Mouse (Mus musculus): ENCODE measurements around the gene Opn5. TPM values are rescaled to one million over a fixed set of nuclear protein-coding genes. Genes with fewer than 3 reads are reported as not detected.

The Opn5 gene
- polyA plus RNA-seq, 1 experiment from 2014 or later = not detected

DNA sequence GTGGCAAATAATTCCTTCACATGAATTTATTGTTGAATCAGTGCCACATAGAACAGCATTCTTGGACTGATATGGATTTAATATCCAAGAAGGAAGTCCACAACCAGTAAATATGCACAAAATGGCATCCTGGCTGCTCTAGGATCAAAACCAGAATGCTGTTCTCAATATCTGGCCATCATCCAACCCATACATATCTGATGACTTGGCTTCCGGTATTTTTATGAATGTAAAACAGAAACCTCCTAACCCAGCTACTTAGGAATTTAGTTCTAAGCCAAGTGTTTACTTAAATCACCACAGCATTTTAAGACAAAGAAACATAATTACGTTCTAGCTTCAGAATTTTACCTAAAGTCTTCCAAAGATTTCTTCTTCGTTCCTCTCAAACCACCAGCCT lies 31.0 kb downstream of the Opn5 start:
- H3K4me1 ChIP-seq (replicated peaks) = no peaks in the 10 kb centered on the region; the same call in 1 of the 2 replicates
- H3K4me3 ChIP-seq (replicated peaks) = no peak overlapping the region
- H3K9ac ChIP-seq = no peak overlapping the region
- H3K9me3 ChIP-seq = no peaks in the 10 kb centered on the region
- no peaks in the 10 kb centered on the region for H3K36me3 ChIP-seq
- no peaks in the 10 kb centered on the region for H3K27me3 ChIP-seq (replicated peaks)
- 66% methylated on average over 3 of the region's 3 CpGs for WGBS
- no peak overlapping the region for H3K27ac ChIP-seq
- no peak overlapping the region for H3K4me2 ChIP-seq (replicated peaks)
- ATAC-seq = no peak

- Histone ChIP-seq H3K4me1 (replicated peaks) (no peaks in the 10 kb centered on the region; the same call in 1 of the 2 replicates), H3K4me3 (replicated peaks) (no peak overlapping the region), H3K36me3 (no peaks in the 10 kb centered on the region), H3K27me3 (replicated peaks) (no peaks in the 10 kb centered on the region), H3K9me3 (no peaks in the 10 kb centered on the region), H3K9ac (no peak overlapping the region), H3K4me2 (replicated peaks) (no peak overlapping the region), H3K27ac (no peak overlapping the region)
- WGBS = 27% methylated on average over 6 of the region's 6 CpGs
- no peak for ATAC-seq
Measured at GRCm38 (mm10) chr17:42576671-42577168, 34.5 kb downstream of the Opn5 start.

- H3K4me1 ChIP-seq (replicated peaks) = no peaks in the 10 kb centered on the region; the same call in 1 of the 2 replicates
- H3K4me2 ChIP-seq (replicated peaks) = no peak overlapping the region
- H3K9ac ChIP-seq = no peak overlapping the region
- H3K9me3 ChIP-seq = no peaks in the 10 kb centered on the region
- WGBS = 78% methylated on average over 8 of the region's 8 CpGs
- H3K4me3 ChIP-seq (replicated peaks) = no peak overlapping the region
- H3K36me3 ChIP-seq = no peaks in the 10 kb centered on the region
- no peak overlapping the region for H3K27ac ChIP-seq
- H3K27me3 ChIP-seq (replicated peaks) = no peaks in the 10 kb centered on the region
- ATAC-seq = no peak
Measured at GRCm38 (mm10) chr17:42573786-42574185, 37.4 kb downstream of the Opn5 start.

GRCm38 (mm10) chr17:42549578-42549977 lies 61.6 kb downstream of the Opn5 start:
- ATAC-seq = no peak
- H3K4me3 ChIP-seq (replicated peaks) = no peak overlapping the region
- WGBS = 78% methylated on average over 2 of the region's 2 CpGs

DNA sequence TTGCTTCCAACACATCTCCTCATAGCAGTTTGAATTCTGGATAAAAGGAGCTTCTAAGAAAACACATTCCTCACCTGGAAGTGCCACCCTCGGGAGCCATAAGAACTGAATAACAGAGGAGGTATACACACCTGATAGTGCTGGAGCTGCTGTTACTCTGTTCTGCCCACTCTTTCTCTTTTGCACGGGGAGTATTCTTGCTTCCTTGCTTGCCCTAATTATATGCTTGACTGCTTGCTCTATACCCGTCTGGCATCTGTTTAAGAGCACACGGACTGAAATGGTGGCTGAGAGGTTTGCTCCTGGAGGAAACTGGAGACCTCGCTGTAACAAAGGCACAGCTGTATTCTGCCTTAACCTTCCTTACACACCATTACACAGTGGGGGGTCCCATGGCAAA lies 81.0 kb downstream of the Opn5 start:
- H3K9ac ChIP-seq = no peak overlapping the region
- no peak for ATAC-seq
- WGBS = 66% methylated on average over 5 of the region's 5 CpGs

More at GRCm38 (mm10) chr17:42549578-42549977, 61.6 kb downstream of the Opn5 start:
- no peak overlapping the region for H3K9ac ChIP-seq
- no peak overlapping the region for H3K4me2 ChIP-seq (replicated peaks)
- no peaks in the 10 kb centered on the region for H3K4me1 ChIP-seq (replicated peaks)
- no peaks in the 10 kb centered on the region for H3K27me3 ChIP-seq (replicated peaks)
- H3K9me3 ChIP-seq = no peaks in the 10 kb centered on the region
- no peaks in the 10 kb centered on the region for H3K36me3 ChIP-seq
- H3K27ac ChIP-seq = no peak overlapping the region

GRCm38 (mm10) chr17:42509356-42510262 lies 101.6 kb downstream of the Opn5 start:
- 76% methylated on average over 9 of the region's 9 CpGs for WGBS
- H3K9ac ChIP-seq = no peak overlapping the region
- no peaks in the 10 kb centered on the region for H3K4me1 ChIP-seq (replicated peaks)
- ATAC-seq = no peak
- no peaks in the 10 kb centered on the region for H3K9me3 ChIP-seq
- H3K27ac ChIP-seq = no peak overlapping the region
- H3K27me3 ChIP-seq (replicated peaks) = no peaks in the 10 kb centered on the region
- H3K4me3 ChIP-seq (replicated peaks) = no peak overlapping the region
- H3K36me3 ChIP-seq = no peaks in the 10 kb centered on the region
- H3K4me2 ChIP-seq (replicated peaks) = no peak overlapping the region

More for the DNA sequence above, 81.0 kb downstream of the Opn5 start:
- Histone ChIP-seq H3K9me3 (no peaks in the 10 kb centered on the region), H3K27ac (no peak overlapping the region), H3K4me1 (replicated peaks) (no peaks in the 10 kb centered on the region), H3K36me3 (no peaks in the 10 kb centered on the region), H3K27me3 (replicated peaks) (no peaks in the 10 kb centered on the region), H3K4me2 (replicated peaks) (no peak overlapping the region), H3K4me3 (replicated peaks) (no peak overlapping the region)

Other genes starting within 250 kb of the Opn5 start
- 0.08 and 0.14 TPM in 2 replicates for gene Adgrf4, start 80.9 kb upstream of the Opn5 start, polyA plus RNA-seq (2015; fragmentation: Nextera tagmentation; extraction: Ambion mirVana)
- gene Adgrf2, start 130.8 kb upstream of the Opn5 start, polyA plus RNA-seq (2015; fragmentation: Nextera tagmentation; extraction: Ambion mirVana) = not detected in 2 replicates

Data from intestine, embryonic 15.5 days (tissue).